Mouse (Mus musculus) heart, postnatal 25 days (tissue): Measurements from ENCODE around the gene Prnd. TPM values are rescaled to one million over a fixed set of nuclear protein-coding genes. Genes with fewer than 3 reads are reported as not detected.

ENCODE experiments used
- DNase-seq: peaks from one replicate; pipeline ENCODE4 v3.0.0; 2022; ENCODE audit warnings: low spot score
- intact Hi-C: fragments of 180-260 bp; cut with DNase I; formaldehyde crosslinking; loops from one replicate; pipeline ENCODE4 v1.15.1; 2025
- total RNA-seq, 2 experiments: library from RNA; stranded (reverse); gene quantifications; 2 replicates each; pipeline ENCODE4 v1.2.3; 2021

Gene Prnd
- total RNA-seq, 2 experiments from 2014 or later, result 1.4 to 2.0 TPM

DNA sequence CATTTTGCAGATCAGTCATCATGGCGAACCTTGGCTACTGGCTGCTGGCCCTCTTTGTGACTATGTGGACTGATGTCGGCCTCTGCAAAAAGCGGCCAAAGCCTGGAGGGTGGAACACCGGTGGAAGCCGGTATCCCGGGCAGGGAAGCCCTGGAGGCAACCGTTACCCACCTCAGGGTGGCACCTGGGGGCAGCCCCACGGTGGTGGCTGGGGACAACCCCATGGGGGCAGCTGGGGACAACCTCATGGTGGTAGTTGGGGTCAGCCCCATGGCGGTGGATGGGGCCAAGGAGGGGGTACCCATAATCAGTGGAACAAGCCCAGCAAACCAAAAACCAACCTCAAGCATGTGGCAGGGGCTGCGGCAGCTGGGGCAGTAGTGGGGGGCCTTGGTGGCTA is 14.3 kb upstream of the Prnd start:
- no peak for DNase-seq
- intact Hi-C loops, result no loop called here

DNA sequence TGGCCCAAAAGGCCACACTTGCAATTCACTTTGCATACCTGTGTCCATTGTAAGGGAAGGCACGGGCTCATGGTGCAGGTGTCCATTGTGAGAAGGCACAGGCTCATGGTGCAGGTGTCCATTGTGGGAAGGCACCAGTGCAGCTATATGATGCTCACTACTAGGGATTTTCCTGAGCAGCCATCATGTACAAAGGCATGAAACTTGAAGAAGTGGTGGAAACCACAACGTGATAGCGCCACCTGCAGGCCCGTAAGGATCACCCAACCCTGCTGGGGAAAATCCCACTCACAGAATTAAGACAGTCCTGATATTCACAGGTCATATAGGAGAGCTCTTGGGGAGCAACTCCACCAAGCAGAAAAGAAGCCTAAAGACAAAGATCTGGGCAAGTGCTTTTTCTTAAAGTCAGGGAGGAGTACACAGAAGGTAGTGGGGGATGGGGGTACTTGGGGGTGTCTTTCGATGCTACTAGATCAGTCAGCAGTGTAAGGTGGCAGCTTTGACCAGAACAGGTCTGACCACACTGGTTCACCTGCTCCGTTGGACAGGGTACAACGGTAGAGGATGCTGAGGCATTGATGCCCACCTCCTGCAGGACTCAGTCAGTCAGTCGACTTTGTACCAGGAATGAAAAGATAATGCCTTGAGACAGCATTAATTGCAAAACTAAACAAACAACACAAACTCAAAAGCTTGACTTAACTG is 11.1 kb upstream of the Prnd start:
- no peak for DNase-seq
- intact Hi-C loops, result loop anchor here (1.0 to 10.0 kb wide), 2 partner anchors 111 to 395 kb away; no protein-coding TSS in a partner anchor

DNA sequence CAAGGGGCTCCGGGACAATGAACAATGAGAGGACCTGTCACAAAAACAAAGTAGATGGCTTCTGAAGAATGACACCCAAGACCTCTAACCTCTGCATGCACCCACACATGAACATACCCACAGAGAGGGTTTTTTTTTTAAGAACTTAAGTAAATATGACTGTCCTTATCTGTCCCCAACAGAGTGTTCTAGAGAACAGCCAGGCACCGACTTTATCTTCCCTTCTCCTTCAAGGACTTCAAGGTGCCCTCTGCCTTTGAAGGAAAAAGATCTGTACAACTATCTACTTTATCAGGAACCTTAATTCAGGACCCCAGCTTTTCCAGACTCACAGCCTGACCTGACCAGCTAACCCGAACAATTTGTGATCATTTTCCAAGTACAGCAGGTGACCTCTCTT is 10.2 kb upstream of the Prnd start:
- intact Hi-C loops, result loop anchor here (10.0 kb wide), 1 partner anchor 396 kb away; no protein-coding TSS in a partner anchor
- no peak for DNase-seq

DNA sequence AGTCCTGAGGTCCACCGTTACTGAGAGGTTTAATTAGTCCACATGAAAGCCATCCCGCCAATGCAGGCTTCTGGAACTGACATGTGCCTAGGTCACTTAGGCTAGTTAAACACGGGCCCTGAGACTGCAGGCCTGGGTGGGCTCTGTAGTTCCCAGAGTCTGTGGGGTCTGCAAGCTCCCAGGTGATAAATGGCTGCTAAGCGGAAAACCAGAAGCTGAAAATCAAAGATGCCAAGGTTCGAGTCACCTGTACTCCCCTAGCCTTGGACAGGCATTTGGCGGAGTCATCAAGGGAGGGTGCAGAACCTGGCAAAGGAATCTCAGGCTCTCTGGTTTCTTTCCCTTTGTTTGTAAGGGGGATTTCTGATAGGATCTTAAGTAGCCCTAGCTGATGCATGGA is 9.2 kb upstream of the Prnd start:
- intact Hi-C loops, result loop anchor here (10.0 kb wide), 1 partner anchor 397 kb away; no protein-coding TSS in a partner anchor
- no peak for DNase-seq

DNA sequence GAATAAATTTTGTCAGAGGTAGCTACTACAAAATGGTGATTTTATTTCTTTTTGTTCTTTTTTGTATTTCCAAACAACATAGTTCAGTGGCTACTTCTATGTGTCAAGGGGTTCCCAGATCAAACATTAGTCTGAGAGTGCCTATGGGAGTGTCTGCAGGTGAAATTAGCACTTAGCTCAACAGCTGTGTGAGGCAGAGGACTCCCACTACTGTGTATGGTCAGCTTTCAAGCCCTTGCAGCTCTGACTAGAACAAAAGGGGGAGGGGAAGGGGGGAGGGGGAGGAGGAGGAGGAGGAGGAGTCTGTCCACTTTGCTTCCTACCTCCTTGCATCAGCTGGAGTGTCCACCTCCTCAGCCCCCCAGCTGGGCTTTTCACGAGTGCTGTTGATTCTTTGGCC is 6.3 kb upstream of the Prnd start:
- DNase-seq, result peak; percentile 0
- intact Hi-C loops, result loop anchor here (10.0 kb wide), 1 partner anchor 400 kb away; no protein-coding TSS in a partner anchor

DNA sequence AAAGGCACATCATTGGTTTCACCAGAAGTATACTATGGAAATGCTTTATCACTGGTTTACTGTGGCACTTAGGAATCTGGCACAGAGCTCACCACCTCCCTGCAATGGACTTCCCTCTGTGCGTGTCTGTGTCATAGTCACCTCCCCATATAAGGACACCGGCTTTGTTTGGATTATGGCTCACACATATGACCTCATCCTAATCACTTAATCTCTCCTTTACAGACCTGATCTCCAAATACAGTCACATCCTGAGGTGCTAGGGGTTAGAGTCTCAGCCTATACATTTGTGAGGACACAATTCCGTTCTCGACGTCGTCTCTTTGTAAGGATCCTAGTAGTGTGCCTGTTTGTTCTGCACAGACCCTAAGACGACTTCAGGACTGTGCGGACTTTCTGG is 5.4 kb upstream of the Prnd start:
- intact Hi-C loops, result loop anchor here (5.0 to 10.0 kb wide), 2 partner anchors 43 to 400 kb away; no protein-coding TSS in a partner anchor
- no peak for DNase-seq

DNA sequence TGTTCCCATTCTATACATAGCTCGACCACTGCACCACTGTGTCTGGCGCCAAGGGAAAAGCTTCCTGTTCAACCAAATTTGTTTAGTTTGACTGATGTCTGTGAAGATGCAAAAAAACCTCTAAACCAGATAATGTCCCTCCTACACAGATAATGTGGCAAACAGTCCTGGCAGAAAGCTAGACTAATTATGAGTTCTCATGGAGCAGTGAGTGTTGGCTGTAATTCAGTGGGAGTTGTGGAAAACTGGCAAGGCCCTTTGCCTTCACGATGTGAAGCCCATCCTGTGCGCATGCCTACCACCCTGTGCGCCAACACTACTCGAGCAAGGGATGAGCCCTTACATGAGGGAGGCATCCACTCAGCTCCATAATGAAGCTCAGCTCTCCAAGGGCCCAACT is 4.9 kb upstream of the Prnd start:
- intact Hi-C loops, result loop anchor here (5.0 to 10.0 kb wide), 2 partner anchors 43 to 401 kb away; no protein-coding TSS in a partner anchor

DNA sequence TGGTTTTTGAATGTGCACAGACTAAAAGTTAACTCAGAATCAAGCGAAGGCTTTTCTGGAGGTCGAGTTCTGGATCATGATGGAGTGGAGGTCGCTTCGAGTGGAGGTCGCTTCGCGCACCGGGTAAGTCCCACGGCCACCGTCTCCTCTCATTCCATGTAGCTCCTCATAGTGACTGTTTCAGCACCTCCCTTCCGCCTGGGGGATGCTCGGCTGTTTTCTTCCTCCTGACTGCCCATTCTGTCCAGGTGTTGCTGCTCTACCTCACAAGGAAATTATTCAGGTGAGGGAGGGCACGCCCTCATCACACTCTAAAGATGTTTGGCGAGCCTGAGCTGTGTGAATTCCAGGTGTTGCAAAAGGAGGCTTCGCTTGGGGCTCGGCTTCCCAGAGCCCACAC is 4.3 kb upstream of the Prnd start:
- intact Hi-C loops, result loop anchor here (5.0 to 10.0 kb wide), 2 partner anchors 44 to 402 kb away; no protein-coding TSS in a partner anchor
- peak; percentile 0 for DNase-seq

More for the DNA sequence above, 4.9 kb upstream of the Prnd start:
- DNase-seq, result peak; percentile 0

DNA sequence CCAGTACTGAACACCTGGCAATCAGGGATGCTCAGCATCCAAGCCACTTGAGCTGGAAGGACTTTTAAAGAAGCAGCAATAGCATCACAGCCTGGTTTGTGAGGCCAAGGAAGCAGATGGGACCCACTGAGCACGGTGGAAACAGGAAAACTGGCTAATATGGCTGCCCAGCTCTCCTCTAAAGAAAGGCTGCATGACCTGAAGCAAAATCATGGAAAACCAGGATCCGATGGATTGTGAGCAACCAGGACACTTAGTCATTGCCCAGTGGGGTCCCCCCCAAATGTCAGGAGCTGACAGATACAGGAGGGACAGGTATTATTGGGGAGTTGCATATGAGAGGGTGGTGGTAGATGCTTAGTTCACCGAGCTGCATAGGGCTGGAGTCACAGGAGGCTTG is 2.5 kb upstream of the Prnd start:
- peak; percentile 0 for DNase-seq
- intact Hi-C loops, result loop anchor here (5.0 to 10.0 kb wide), 2 partner anchors 46 to 403 kb away; no protein-coding TSS in a partner anchor

DNA sequence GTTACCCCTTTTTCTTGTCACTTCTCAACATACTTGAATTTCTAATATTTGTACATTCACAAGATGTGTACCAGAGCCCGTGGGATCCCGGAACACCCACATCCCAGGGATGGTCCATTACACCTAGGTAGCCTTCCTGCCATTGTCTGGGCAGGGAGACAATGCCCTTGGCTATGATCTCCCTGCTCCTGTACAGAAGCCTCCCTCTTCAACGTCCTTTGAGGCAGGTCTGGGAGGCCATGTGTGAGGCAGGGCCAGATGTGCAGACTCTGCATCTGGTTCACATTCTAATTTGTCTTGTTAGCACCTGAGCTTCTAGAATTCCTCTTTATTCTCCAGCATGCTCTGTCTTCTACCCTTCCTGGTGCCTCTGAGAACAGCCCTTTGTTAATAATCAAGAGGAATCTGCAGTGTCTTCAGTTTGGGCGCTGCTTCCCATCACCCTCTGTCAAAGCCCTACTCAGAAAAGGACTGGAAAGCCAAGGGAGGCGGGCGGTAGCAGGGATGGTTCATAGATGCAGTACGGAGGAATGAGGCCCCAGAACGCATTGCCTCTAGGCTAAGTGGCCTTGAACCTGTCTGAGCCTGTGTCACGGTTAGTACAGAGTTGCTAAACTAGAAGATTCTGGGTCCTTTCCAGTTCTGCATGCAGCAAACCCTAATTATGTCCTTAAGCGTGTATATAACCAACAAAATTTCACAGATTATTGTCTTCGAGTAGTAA is 1.6 kb upstream of the Prnd start:
- DNase-seq, result no peak
- intact Hi-C loops, result loop anchor here (1.0 to 10.0 kb wide), 3 partner anchors 47 to 404 kb away; no protein-coding TSS in a partner anchor

DNA sequence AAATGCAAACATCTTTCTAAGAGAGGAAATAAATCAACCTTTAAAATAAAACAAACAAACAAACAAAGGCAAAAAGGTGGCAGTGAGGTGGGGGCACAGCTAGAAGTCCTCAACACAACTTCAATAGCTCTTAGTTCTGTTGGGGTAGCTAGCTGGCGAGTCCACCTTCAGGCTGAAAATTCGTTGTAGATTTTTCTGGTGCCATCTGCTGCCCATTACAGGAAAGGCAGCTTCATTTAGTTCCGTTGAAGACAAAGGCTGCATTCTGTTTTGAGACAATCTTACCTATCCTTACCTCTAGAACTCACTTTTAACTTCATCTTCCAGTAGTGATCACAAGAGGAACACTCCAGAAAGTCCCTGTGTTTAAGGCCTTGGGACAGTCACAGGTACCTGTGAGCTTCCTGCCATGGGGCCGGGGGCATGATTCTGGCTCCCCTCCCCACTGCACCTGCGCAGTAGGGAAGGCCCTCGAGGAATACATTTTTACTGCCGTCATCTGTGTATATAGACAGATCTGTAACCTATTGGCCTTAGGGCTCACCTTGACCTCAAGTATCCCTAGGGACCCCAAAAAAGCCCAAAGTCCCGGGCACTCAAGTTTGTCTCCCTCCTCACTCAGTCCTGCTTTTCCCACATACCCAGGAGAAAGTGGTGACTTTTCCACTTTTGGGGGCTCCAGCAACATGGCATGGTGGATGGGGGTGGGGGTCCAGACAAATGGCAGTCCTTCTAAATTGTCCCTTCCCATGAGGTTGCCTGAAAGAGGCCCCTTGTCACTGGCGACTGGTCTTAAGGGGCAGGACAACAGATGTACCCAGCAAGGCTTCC is 679 bp upstream of the Prnd start:
- intact Hi-C loops, result loop anchor here (1.0 to 10.0 kb wide), 4 partner anchors 48 to 405 kb away; partner anchors contain the start of gene Adra1d
- peak; percentile 1 for DNase-seq

DNA sequence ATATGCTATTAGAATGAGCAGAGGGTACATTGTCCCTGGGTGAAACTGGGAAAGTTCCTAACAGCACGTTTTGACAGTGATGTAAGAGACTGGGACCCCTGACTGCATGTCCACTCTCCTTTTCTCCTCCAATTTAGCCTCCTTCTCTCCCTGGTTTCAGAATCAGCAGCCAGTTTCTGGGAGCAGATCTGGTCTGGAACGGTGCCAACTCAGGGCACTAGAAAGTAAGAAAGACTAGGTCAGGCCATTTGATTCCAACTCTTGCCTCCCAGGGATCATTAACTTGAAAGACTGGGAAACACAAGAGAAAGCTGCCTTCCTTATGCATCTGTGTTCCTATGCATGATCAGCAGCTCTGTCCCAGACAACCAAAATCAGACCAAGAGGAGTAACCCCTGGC is 1.8 kb downstream of the Prnd start:
- no peak for DNase-seq
- intact Hi-C loops, result loop anchor here (5.0 kb wide), 1 partner anchor 390 kb away; the partner anchor contains the start of gene Adra1d

DNA sequence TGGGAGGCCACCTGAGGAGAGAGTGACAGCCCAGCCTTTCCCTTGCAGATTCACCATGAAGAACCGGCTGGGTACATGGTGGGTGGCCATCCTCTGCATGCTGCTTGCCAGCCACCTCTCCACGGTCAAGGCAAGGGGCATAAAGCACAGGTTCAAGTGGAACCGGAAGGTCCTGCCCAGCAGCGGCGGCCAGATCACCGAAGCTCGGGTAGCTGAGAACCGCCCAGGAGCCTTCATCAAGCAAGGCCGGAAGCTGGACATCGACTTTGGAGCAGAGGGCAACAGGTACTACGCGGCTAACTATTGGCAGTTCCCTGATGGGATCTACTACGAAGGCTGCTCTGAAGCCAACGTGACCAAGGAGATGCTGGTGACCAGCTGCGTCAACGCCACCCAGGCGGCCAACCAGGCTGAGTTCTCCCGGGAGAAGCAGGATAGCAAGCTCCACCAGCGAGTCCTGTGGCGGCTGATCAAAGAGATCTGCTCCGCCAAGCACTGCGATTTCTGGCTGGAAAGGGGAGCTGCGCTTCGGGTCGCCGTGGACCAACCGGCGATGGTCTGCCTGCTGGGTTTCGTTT is 2.4 kb downstream of the Prnd start:
- intact Hi-C loops, result loop anchor here (5.0 kb wide), 1 partner anchor 391 kb away; the partner anchor contains the start of gene Adra1d
- no peak for DNase-seq

DNA sequence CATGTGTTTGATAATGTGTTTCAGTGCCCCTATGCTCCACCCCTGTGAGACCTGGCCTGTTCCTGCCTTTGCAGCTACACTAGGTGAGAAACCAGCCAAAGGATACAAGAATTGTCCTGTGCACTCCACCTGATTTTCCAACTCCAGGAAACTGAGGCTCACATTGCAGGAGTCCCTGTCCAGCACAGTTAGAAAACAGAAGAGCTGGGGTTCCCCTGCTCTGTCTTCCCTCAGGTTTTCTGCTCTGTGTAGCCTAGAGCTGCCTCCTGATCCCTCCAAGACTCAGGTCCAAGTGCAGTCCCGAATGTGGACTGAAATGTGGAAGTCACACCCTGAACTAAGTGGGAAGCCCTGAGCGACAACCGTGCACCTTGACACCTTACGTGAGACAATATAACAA is 3.0 kb downstream of the Prnd start:
- no peak for DNase-seq
- intact Hi-C loops, result loop anchor here (5.0 kb wide), 1 partner anchor 391 kb away; the partner anchor contains the start of gene Adra1d

DNA sequence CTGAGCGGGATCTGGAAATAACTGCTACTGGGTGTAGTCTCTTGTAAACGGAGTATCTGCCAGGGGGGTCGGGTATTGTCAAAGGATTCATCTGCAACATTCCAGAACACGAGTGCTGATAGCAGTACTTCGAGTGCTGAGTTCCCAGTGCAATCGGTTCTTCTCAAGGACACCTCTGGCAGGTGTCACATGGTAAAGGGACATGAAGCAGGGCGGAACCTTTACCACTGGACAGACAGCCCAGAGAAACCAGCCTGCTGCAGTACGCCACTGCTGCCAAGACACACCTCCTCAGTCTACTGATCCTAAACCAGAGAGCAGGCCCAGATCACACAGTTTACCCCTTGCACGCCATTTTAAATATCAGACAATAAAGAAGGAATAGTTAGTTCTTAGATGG is 4.2 kb downstream of the Prnd start:
- intact Hi-C loops, result loop anchor here (5.0 kb wide), 1 partner anchor 393 kb away; the partner anchor contains the start of gene Adra1d
- no peak for DNase-seq

DNA sequence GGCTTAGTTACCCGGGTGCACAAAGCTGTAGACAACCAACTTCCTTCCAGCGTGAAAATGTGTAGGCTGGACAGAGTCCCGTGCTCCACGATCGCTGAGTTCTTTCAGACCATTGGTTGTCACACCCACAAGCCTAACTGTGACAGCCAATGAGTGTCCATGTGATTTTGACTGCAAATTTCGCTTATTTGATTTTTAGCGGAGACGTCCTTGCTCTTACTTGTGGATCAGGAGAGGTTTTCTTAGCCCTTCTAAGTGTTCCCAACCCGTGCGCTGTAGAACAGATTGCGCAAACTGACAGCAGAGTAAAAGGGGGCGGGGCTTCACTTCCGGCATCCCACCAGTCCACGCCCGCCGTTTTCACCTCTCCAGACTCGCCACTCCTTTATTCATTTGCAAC is 4.6 kb downstream of the Prnd start:
- intact Hi-C loops, result no loop called here
- DNase-seq, result no peak

DNA sequence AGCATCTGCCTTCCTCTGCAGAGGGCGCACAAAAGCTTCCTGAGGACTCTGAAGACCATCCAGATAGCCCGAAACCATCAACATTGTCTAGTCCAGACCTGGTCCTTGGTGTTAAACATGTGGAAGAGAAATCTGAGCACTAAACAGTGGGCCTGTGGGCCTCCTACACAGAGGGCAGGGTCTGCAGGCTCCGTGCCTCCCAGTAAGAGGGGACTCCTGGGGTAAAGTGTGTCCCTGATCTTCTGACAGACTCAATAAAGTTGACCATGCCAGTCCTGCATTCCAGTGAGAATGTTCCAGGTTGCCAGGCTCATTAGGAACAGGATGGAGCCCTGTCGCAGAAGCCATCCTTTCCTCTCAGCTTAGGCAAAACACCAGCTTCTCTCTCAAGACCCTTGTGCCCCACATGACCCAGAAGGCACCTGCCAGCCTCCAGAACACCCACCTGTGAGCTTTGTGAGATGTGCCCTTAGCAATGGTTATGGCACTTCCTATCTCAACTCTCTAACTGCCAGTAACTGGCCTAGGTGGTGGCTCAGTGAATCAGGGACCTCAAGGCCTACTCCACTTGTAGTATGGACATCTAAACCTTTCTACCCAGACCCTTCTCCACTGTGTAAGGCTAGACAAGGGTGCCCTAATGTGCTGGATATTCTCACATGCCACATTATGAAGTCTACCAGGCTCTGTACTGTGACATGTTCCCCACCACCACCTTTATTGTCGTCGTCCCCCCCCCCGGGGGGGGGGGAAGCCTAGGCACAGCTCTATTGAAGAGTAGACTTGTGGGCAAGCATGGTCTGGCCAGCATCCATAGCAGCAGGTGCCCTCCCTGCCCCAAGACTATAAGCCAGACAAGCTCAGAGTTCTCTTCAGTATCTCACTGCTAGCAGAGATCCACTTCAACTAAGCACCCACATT is 5.9 kb downstream of the Prnd start:
- intact Hi-C loops, result no loop called here
- no peak for DNase-seq

DNA sequence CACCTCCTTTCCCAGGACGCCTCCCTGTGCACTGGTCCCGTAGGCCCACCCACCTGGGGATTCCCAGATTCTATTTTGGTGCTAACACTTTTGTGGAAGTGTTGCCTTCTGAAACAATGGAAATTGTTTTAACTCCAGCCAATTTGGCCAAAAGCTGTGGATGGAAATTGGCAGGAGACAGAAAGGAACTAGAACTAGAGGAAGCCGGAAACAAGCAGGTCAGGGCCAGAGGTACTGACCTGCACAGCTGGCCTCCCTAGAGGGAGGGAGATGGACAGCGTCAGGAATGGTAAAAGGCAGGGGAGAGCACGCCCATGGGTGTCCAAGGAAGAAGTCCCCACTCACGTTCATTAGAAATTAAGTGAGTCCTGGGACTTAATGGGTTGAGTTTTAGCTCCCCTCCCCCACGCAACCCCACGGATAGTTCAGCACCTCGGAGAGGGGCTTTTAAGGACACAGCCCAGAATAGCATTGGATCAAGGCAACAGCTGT is 7.1 kb downstream of the Prnd start:
- intact Hi-C loops, result no loop called here
- no peak for DNase-seq
